Mouse (Mus musculus): ENCODE results near the gene Mettl11b. TPM values are rescaled to one million over a fixed set of nuclear protein-coding genes. Genes with fewer than 3 reads are reported as not detected.
"Not testable (repeated sequence)": the region's sequence is repeated elsewhere in the genome, so short reads cannot be mapped to it uniquely, and the experiment has no call there.

Mettl11b gene
- total RNA-seq (2014; rRNA removed) (not detected in 2 replicates), polyA plus RNA-seq (2015; fragmentation: Nextera tagmentation; extraction: Ambion mirVana) (0.13 TPM in 1 of 2 replicates, not detected in the other)

DNA sequence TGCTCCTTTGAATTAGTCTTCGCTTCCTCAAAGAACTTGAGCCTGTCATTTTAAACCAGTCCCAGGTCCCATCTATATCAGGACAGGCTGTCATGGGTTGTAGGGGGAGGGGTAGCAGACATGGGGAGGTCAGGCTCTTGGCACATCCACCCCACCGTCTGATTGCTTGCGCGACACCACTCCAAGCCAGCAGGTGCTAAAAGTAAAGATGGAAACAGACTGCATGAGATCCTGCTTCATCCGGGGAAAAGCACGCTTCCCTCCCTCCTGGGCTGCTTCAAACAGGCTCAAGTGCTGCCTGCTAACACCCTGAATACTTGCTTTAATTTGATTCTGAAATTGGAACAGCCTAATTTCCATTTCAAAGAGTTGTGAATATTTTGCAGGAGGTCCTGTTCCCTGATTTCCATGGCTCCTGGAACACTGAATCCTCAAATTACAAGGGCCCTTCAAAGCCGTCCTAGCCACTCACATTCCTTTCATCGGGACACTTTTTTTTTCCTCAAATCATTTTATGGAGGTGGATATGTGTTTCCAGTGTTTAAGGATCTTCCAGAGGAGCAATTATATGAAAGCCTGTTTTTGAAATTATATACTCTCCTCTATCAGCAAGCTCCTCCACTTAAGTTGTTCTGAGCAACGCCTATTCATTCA, at the start of gene Mettl11b:
Gene Mettl11b (minus strand): TSS at position 127 of the 654 bp plus-strand sequence.
- H3K9ac ChIP-seq (replicated peaks; ENCODE audit: low read length): no peak within 1 kb of the TSS
- no peaks in the 10 kb centered on the region for H3K36me3 ChIP-seq (ENCODE audit: insufficient read depth, low read length)
- ATAC-seq (peak; percentile 43; the same call in 1 of the 2 replicates), DNase-seq (ENCODE audit: low spot score) (no peak)
- no peak within 1 kb of the TSS for H3K4me3 ChIP-seq (ENCODE audit: low read length)
- TF ChIP-seq CTCF (IDR thresholded peaks at IDR 0.05; ENCODE audit: low read depth): no peak
- H3K4me2 ChIP-seq (ENCODE audit: low read depth, low read length): peak within 1 kb of the TSS; percentile 32
- H3K4me1 ChIP-seq (ENCODE audit: insufficient read depth, low read length): no peaks in the 10 kb centered on the region
- 26% methylated on average over 9 of the region's 9 CpGs for WGBS
- no peak within 1 kb of the TSS for H3K27ac ChIP-seq
- H3K9me3 ChIP-seq (ENCODE audit: low read length): no peaks in the 10 kb centered on the region
- H3K27me3 ChIP-seq (ENCODE audit: insufficient read depth, low read length): no peaks in the 10 kb centered on the region

DNA sequence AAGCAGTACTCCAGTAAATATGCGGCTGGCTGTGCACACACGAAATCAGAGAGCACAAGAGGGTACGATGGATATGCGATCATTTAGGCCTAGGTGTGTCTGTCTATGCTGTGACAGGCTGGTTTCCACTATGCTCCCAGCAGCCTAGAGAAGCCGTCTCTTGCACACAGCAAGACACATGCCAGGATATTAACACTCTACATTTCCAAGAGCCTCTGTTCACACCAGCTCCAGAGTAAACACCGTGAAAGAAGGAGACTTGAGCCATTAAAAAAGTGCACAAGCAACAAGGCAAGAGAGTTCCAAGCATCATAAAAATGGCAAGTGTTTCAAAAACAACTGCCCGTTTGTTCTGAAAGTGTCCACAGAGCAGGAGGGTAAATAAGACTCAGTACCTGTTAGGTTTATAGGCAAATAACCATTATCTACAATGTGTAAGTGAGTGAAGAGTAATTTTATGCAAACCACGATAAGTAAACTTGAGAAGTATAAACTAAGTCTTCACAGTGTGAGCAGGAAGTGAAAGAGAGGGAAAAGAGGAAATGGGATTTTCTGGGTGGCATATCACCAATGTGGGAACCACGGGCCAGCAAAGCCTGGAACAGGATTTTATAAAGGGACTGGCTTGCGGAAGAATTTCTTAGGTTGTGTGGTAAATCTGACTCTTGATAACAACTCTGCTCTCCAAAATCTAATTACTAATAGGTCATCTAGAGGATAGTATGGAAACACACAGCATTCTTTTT, 32.6 kb upstream of the Mettl11b start:
- no peaks in the 10 kb centered on the region for H3K27me3 ChIP-seq (ENCODE audit: insufficient read depth, low read length)
- DNase-seq (ENCODE audit: low spot score): no peak
- no peaks in the 10 kb centered on the region for H3K36me3 ChIP-seq (ENCODE audit: insufficient read depth, low read length)
- H3K27ac ChIP-seq: no peak overlapping the region
- 87% methylated on average over 10 of the region's 10 CpGs for WGBS
- TF ChIP-seq CTCF (IDR thresholded peaks at IDR 0.05; ENCODE audit: low read depth): no peak
- no peak for ATAC-seq
- no peak overlapping the region for H3K4me2 ChIP-seq (ENCODE audit: low read depth, low read length)
- H3K9me3 ChIP-seq (ENCODE audit: low read length): no peaks in the 10 kb centered on the region
- H3K4me3 ChIP-seq (ENCODE audit: low read length): no peak overlapping the region
- no peak overlapping the region for H3K9ac ChIP-seq (replicated peaks; ENCODE audit: low read length)
- no peaks in the 10 kb centered on the region for H3K4me1 ChIP-seq (ENCODE audit: insufficient read depth, low read length)

DNA sequence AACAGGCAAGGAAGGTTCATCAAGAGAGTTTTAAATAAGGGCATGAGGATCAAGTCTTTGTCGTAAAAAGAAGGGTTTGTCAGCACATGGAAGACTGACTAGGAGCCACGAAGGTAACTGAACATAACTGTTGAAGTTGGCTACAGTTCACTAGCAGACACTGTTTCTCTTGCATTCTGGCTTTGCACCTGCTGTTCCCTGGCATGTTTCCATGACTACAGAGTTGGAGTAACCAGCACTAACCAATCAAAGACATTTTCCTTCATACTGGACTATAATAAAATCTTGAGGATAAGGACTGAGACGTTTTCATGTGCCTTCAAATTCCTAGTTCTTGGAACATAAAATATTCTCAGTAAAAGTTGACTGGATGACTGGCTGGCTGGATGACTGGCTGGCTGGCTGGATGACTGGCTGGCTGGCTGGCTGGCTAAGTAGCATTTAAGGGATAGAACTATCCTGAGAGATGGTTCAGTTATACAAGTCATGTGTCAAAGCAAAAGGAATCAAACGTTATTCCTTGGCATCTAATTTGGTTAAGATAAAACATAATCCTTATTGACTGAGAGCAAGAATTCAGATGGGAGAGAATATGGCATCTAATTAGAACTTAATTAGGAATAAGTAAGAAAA, 26.4 kb upstream of the Mettl11b start:
- Histone ChIP-seq H3K4me3 (ENCODE audit: low read length) (no peak overlapping the region), H3K9me3 (ENCODE audit: low read length) (no peaks in the 10 kb centered on the region), H3K4me1 (ENCODE audit: insufficient read depth, low read length) (no peaks in the 10 kb centered on the region), H3K4me2 (ENCODE audit: low read depth, low read length) (no peak overlapping the region), H3K27me3 (ENCODE audit: insufficient read depth, low read length) (no peaks in the 10 kb centered on the region), H3K9ac (replicated peaks; ENCODE audit: low read length) (no peak overlapping the region), H3K27ac (no peak overlapping the region), H3K36me3 (ENCODE audit: insufficient read depth, low read length) (no peaks in the 10 kb centered on the region)
- WGBS: 46% methylated on average over 4 of the region's 4 CpGs
- DNase-seq (ENCODE audit: low spot score) (peak; percentile 17), ATAC-seq (no peak)
- no peak for TF ChIP-seq CTCF (IDR thresholded peaks at IDR 0.05; ENCODE audit: low read depth)

DNA sequence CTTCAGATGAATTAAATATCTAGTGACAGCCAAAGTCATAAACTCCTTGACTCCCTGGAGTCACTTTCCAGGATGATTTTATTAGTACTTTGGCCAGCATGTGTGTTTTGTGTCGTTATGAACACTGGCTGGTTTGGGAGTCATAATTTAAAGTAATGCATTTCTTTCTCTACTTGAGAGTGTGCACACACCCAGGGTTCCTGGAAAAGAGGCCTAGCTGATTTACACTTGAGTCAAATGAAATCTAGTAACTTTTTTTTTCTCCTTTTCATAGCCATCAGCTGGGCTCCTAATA, 12.2 kb upstream of the Mettl11b start:
- ATAC-seq: no peak
- H3K27ac ChIP-seq: no peak overlapping the region

DNA sequence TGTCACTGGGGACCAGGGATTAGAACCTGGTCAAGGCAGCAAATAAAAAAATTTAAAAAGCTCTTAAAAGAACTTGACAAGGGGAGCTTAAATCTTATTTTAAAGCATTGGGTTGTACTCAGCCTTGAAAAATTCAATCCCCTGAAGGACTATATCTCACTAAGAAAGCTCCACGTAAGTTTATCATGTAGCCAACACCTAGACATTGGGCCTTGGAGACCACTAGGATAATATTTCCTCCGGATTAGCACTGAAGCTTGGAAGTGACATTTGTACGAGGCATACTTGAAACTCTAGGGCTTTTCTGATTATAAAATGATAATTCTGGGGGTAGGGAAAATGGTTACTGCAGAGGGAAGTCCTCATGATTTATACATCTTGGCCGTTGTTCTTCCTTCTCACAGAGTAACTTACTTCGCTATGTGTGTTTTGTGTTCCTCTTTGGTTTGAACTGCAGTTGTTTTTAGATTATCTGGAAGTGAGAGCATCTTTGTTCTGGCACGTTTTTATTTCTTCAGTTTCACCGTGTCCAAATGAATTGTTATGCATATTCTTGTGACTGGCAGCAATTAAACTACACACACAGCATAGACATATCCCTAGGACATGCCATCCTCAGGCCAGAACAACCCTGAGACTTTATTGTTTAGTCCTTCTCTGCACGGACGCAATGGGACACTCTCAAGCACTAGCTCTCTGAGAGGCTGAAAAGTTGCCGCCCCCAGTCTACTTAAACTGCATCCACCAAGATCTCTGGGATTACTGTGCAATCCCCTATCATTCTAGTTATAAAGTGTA, 11.6 kb upstream of the Mettl11b start:
- 73% methylated on average over 10 of the region's 10 CpGs for WGBS
- H3K9ac ChIP-seq (replicated peaks; ENCODE audit: low read length): no peak overlapping the region
- H3K4me1 ChIP-seq (ENCODE audit: insufficient read depth, low read length): no peaks in the 10 kb centered on the region
- no peak overlapping the region for H3K27ac ChIP-seq
- H3K4me3 ChIP-seq (ENCODE audit: low read length): no peak overlapping the region
- no peaks in the 10 kb centered on the region for H3K9me3 ChIP-seq (ENCODE audit: low read length)
- no peaks in the 10 kb centered on the region for H3K27me3 ChIP-seq (ENCODE audit: insufficient read depth, low read length)
- H3K36me3 ChIP-seq (ENCODE audit: insufficient read depth, low read length): no peaks in the 10 kb centered on the region
- DNase-seq (ENCODE audit: low spot score) (no peak), ATAC-seq (no peak)
- TF ChIP-seq CTCF (IDR thresholded peaks at IDR 0.05; ENCODE audit: low read depth): no peak
- no peak overlapping the region for H3K4me2 ChIP-seq (ENCODE audit: low read depth, low read length)

More for the DNA sequence above, 12.2 kb upstream of the Mettl11b start:
- Histone ChIP-seq H3K9ac (replicated peaks; ENCODE audit: low read length) (no peak overlapping the region), H3K27me3 (ENCODE audit: insufficient read depth, low read length) (no peaks in the 10 kb centered on the region), H3K4me3 (ENCODE audit: low read length) (no peak overlapping the region), H3K4me1 (ENCODE audit: insufficient read depth, low read length) (no peaks in the 10 kb centered on the region), H3K4me2 (ENCODE audit: low read depth, low read length) (no peak overlapping the region), H3K36me3 (ENCODE audit: insufficient read depth, low read length) (no peaks in the 10 kb centered on the region), H3K9me3 (ENCODE audit: low read length) (no peaks in the 10 kb centered on the region)
- no peak for DNase-seq (ENCODE audit: low spot score)
- WGBS: 67% methylated on average over 1 of the region's 1 CpGs
- no peak for TF ChIP-seq CTCF (IDR thresholded peaks at IDR 0.05; ENCODE audit: low read depth)

DNA sequence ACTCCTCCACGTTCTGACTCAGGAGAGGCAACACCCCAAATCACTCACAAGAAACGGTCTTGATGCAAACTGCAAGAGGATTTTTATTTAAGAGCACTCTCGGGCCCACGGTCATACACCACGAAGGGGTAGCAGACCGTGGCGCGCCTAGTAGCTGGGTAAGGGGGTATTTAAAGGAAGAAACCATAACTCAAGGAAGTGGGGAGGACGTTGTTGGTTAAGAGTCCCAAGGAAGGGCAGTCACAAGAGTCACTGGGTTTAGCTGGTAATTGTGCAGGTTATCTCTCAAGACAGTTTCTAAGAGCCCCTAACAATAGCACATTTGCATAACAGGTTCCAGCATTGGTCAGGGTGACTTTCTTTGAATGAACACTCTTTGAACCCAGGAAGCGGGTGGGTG, 6.1 kb upstream of the Mettl11b start:
- not testable (repeated sequence) for H3K4me2 ChIP-seq (ENCODE audit: low read depth, low read length); H3K9me3 ChIP-seq (ENCODE audit: low read length); H3K27ac ChIP-seq; H3K27me3 ChIP-seq (ENCODE audit: insufficient read depth, low read length); ATAC-seq; DNase-seq (ENCODE audit: low spot score); H3K4me3 ChIP-seq (ENCODE audit: low read length); H3K4me1 ChIP-seq (ENCODE audit: insufficient read depth, low read length); H3K9ac ChIP-seq (replicated peaks; ENCODE audit: low read length); H3K36me3 ChIP-seq (ENCODE audit: insufficient read depth, low read length)
- 94% methylated on average over 10 of the region's 10 CpGs for WGBS
